Mouse (Mus musculus): ENCODE data around the gene A430078G23Rik. TPM values are rescaled to one million over a fixed set of nuclear protein-coding genes. Genes with fewer than 3 reads are reported as not detected.
"Not testable (repeated sequence)": the region's sequence is repeated elsewhere in the genome, so short reads cannot be mapped to it uniquely, and the experiment has no call there.

A430078G23Rik gene
- polyA plus RNA-seq, 1 experiment from 2014 or later: 0.28 TPM

DNA sequence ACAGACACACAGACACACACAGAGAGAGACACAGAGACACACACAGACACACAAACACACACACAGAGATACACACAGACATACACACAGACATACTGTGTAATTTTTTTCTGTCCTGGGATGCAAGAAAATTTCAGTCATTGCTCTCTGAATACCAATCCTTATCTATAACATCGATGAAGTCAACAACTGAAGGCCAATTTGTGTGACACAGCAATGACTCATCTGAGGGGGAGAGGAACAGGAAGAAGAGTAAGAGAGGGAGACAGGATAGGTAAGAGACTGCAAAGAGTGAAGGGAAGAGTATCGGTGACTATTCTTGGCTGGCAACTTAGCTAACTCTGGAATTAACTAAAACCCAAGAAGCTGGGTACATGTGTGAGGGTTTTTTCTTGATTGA, 29.0 kb upstream of the A430078G23Rik start:
- Histone ChIP-seq H3K4me1 (ENCODE audit: control insufficient read depth, insufficient read depth, low read length) (no peaks in the 10 kb centered on the region), H3K27ac (ENCODE audit: low read depth, low read length) (no peak overlapping the region), H3K27me3 (replicated peaks; ENCODE audit: control insufficient read depth, insufficient read depth, low read length) (no peaks in the 10 kb centered on the region), H3K36me3 (ENCODE audit: control insufficient read depth, insufficient read depth, low read length) (no peaks in the 10 kb centered on the region), H3K4me3 (ENCODE audit: low read depth, low read length) (no peak overlapping the region), H3K9ac (ENCODE audit: low read length) (no peak overlapping the region), H3K9me3 (replicated peaks; ENCODE audit: control insufficient read depth, low read length) (no peaks in the 10 kb centered on the region), H3K4me2 (ENCODE audit: low read length) (no peak overlapping the region)
- DNase-seq (ENCODE audit: low spot score) (no peak), ATAC-seq (no peak)
- 88% methylated on average over 2 of the region's 2 CpGs for WGBS

GRCm38 (mm10) chr8:3327056-3327455, 26.2 kb upstream of the A430078G23Rik start:
- no peak overlapping the region for H3K27ac ChIP-seq (ENCODE audit: low read depth, low read length)
- H3K4me3 ChIP-seq (ENCODE audit: low read depth, low read length): no peak overlapping the region
- H3K4me1 ChIP-seq (ENCODE audit: control insufficient read depth, insufficient read depth, low read length): no peaks in the 10 kb centered on the region
- no peak overlapping the region for H3K9ac ChIP-seq (ENCODE audit: low read length)
- H3K27me3 ChIP-seq (replicated peaks; ENCODE audit: control insufficient read depth, insufficient read depth, low read length): no peaks in the 10 kb centered on the region
- 88% methylated on average over 1 of the region's 1 CpGs for WGBS
- DNase-seq (ENCODE audit: low spot score) (no peak), ATAC-seq (no peak)
- no peaks in the 10 kb centered on the region for H3K9me3 ChIP-seq (replicated peaks; ENCODE audit: control insufficient read depth, low read length)
- no peaks in the 10 kb centered on the region for H3K36me3 ChIP-seq (ENCODE audit: control insufficient read depth, insufficient read depth, low read length)
- no peak overlapping the region for H3K4me2 ChIP-seq (ENCODE audit: low read length)

- Histone ChIP-seq H3K4me2 (ENCODE audit: low read length) (no peak overlapping the region), H3K36me3 (ENCODE audit: control insufficient read depth, insufficient read depth, low read length) (no peaks in the 10 kb centered on the region), H3K9ac (ENCODE audit: low read length) (no peak overlapping the region), H3K27ac (ENCODE audit: low read depth, low read length) (no peak overlapping the region), H3K9me3 (replicated peaks; ENCODE audit: control insufficient read depth, low read length) (no peaks in the 10 kb centered on the region), H3K4me1 (ENCODE audit: control insufficient read depth, insufficient read depth, low read length) (no peaks in the 10 kb centered on the region), H3K4me3 (ENCODE audit: low read depth, low read length) (no peak overlapping the region), H3K27me3 (replicated peaks; ENCODE audit: control insufficient read depth, insufficient read depth, low read length) (no peaks in the 10 kb centered on the region)
- DNase-seq (ENCODE audit: low spot score): no peak
- no peak for ATAC-seq
- WGBS: 89% methylated on average over 8 of the region's 8 CpGs
These were observed 25.5 kb upstream of the A430078G23Rik start for GRCm38 (mm10) chr8:3327538-3328245.

GRCm38 (mm10) chr8:3330662-3331061, 22.6 kb upstream of the A430078G23Rik start:
- WGBS: 51% methylated on average over 6 of the region's 6 CpGs
- no peak overlapping the region for H3K27ac ChIP-seq (ENCODE audit: low read depth, low read length)
- no peak for ATAC-seq

DNA sequence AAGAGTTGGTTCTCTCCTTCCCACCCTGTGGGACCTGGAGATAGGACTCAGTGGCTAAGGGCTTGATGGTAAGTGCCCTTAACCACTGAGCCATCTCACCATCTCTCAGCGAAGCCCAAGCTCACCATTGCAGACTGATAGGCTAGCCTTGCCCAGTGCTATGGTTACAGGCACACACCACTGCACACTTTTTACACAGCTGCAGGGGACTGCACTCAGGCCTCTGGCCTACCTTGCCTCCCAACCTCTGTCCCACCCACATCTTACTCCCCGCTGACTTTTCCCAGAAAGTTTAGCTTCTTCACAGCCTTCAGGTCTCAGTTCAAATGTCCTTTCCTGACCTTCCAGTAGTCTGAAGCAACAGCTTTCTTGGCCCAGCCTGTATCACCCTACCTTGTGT, 21.5 kb upstream of the A430078G23Rik start:
- DNase-seq (ENCODE audit: low spot score) (no peak), ATAC-seq (no peak)
- Histone ChIP-seq H3K4me3 (ENCODE audit: low read depth, low read length) (no peak overlapping the region), H3K4me1 (ENCODE audit: control insufficient read depth, insufficient read depth, low read length) (no peaks in the 10 kb centered on the region), H3K27ac (ENCODE audit: low read depth, low read length) (no peak overlapping the region), H3K9ac (ENCODE audit: low read length) (no peak overlapping the region), H3K9me3 (replicated peaks; ENCODE audit: control insufficient read depth, low read length) (no peaks in the 10 kb centered on the region), H3K27me3 (replicated peaks; ENCODE audit: control insufficient read depth, insufficient read depth, low read length) (no peaks in the 10 kb centered on the region), H3K4me2 (ENCODE audit: low read length) (no peak overlapping the region), H3K36me3 (ENCODE audit: control insufficient read depth, insufficient read depth, low read length) (no peaks in the 10 kb centered on the region)
- 79% methylated on average over 2 of the region's 2 CpGs for WGBS

More at GRCm38 (mm10) chr8:3330662-3331061, 22.6 kb upstream of the A430078G23Rik start:
- Histone ChIP-seq H3K4me1 (ENCODE audit: control insufficient read depth, insufficient read depth, low read length) (no peaks in the 10 kb centered on the region), H3K36me3 (ENCODE audit: control insufficient read depth, insufficient read depth, low read length) (no peaks in the 10 kb centered on the region), H3K4me3 (ENCODE audit: low read depth, low read length) (no peak overlapping the region), H3K4me2 (ENCODE audit: low read length) (no peak overlapping the region), H3K9ac (ENCODE audit: low read length) (no peak overlapping the region), H3K9me3 (replicated peaks; ENCODE audit: control insufficient read depth, low read length) (no peaks in the 10 kb centered on the region), H3K27me3 (replicated peaks; ENCODE audit: control insufficient read depth, insufficient read depth, low read length) (no peaks in the 10 kb centered on the region)
- peak; percentile 73 for DNase-seq (ENCODE audit: low spot score)

- Histone ChIP-seq H3K4me3 (ENCODE audit: low read depth, low read length) (no peak overlapping the region), H3K4me1 (ENCODE audit: control insufficient read depth, insufficient read depth, low read length) (no peaks in the 10 kb centered on the region), H3K4me2 (ENCODE audit: low read length) (no peak overlapping the region), H3K27ac (ENCODE audit: low read depth, low read length) (no peak overlapping the region), H3K36me3 (ENCODE audit: control insufficient read depth, insufficient read depth, low read length) (no peaks in the 10 kb centered on the region), H3K9me3 (replicated peaks; ENCODE audit: control insufficient read depth, low read length) (no peaks in the 10 kb centered on the region), H3K9ac (ENCODE audit: low read length) (no peak overlapping the region), H3K27me3 (replicated peaks; ENCODE audit: control insufficient read depth, insufficient read depth, low read length) (no peaks in the 10 kb centered on the region)
- WGBS: 88% methylated on average over 1 of the region's 1 CpGs
- ATAC-seq (no peak), DNase-seq (ENCODE audit: low spot score) (no peak)
These were observed 17.3 kb upstream of the A430078G23Rik start for GRCm38 (mm10) chr8:3335881-3336280.

GRCm38 (mm10) chr8:3336658-3337524, 16.3 kb upstream of the A430078G23Rik start:
- Histone ChIP-seq H3K4me3 (ENCODE audit: low read depth, low read length) (no peak overlapping the region), H3K4me1 (ENCODE audit: control insufficient read depth, insufficient read depth, low read length) (no peaks in the 10 kb centered on the region), H3K27me3 (replicated peaks; ENCODE audit: control insufficient read depth, insufficient read depth, low read length) (no peaks in the 10 kb centered on the region), H3K9me3 (replicated peaks; ENCODE audit: control insufficient read depth, low read length) (no peaks in the 10 kb centered on the region), H3K27ac (ENCODE audit: low read depth, low read length) (no peak overlapping the region), H3K9ac (ENCODE audit: low read length) (no peak overlapping the region), H3K4me2 (ENCODE audit: low read length) (no peak overlapping the region), H3K36me3 (ENCODE audit: control insufficient read depth, insufficient read depth, low read length) (no peaks in the 10 kb centered on the region)
- no peak for ATAC-seq
- 65% methylated on average over 9 of the region's 9 CpGs for WGBS
- peak; percentile 50 for DNase-seq (ENCODE audit: low spot score)

DNA sequence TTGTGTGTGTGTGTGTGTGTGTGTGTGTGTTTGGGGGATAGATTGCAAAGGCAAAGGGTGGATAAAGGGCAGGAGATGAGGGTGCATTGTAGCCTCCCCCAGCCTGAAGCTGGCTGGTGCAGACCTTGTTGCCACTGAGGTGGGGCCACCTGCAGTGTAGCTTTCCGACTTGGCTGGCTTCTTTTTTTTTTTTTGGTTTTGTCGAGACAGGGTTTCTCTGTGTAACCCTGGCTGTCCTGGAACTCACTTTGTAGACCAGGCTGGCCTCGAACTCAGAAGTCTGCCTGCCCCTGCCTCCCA, 15.7 kb upstream of the A430078G23Rik start:
- H3K27me3 ChIP-seq (replicated peaks; ENCODE audit: control insufficient read depth, insufficient read depth, low read length); H3K4me3 ChIP-seq (ENCODE audit: low read depth, low read length); ATAC-seq; H3K9ac ChIP-seq (ENCODE audit: low read length); H3K27ac ChIP-seq (ENCODE audit: low read depth, low read length); H3K4me2 ChIP-seq (ENCODE audit: low read length); H3K4me1 ChIP-seq (ENCODE audit: control insufficient read depth, insufficient read depth, low read length); DNase-seq (ENCODE audit: low spot score); H3K9me3 ChIP-seq (replicated peaks; ENCODE audit: control insufficient read depth, low read length); H3K36me3 ChIP-seq (ENCODE audit: control insufficient read depth, insufficient read depth, low read length): not testable (repeated sequence)
- 98% methylated on average over 3 of the region's 3 CpGs for WGBS

DNA sequence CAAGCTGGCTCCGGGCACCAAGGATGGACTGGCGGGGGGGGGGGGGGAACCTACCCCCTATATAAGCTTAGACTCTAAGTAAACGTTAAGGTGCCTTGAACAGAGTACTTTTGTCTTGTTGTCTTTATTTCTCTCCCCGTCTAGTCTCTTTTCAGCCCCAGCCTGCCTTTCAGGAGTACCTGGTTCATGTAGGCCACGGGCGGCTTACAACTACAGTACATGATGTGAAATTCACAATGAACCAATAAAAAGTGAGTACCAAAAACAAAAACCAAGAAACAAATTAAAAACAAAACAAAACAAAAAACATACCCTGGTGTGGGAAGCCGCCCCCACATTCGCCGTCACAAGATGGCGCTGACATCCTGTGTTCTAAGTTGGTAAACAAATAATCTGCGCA, 15.2 kb upstream of the A430078G23Rik start:
- H3K27ac ChIP-seq (ENCODE audit: low read depth, low read length): no peak overlapping the region
- H3K4me3 ChIP-seq (ENCODE audit: low read depth, low read length): no peak overlapping the region
- ATAC-seq: no peak
- H3K4me1 ChIP-seq (ENCODE audit: control insufficient read depth, insufficient read depth, low read length): no peaks in the 10 kb centered on the region
- no peaks in the 10 kb centered on the region for H3K27me3 ChIP-seq (replicated peaks; ENCODE audit: control insufficient read depth, insufficient read depth, low read length)
- no peaks in the 10 kb centered on the region for H3K9me3 ChIP-seq (replicated peaks; ENCODE audit: control insufficient read depth, low read length)
- DNase-seq (ENCODE audit: low spot score): no peak
- H3K36me3 ChIP-seq (ENCODE audit: control insufficient read depth, insufficient read depth, low read length): no peaks in the 10 kb centered on the region
- no peak overlapping the region for H3K9ac ChIP-seq (ENCODE audit: low read length)
- no peak overlapping the region for H3K4me2 ChIP-seq (ENCODE audit: low read length)
- WGBS: 93% methylated on average over 10 of the region's 11 CpGs
